Mouse (Mus musculus) erythroblast, embryonic 14.5 days (primary cell): ENCODE data around the gene Filip1l. TPM values are rescaled to one million over a fixed set of nuclear protein-coding genes. Genes with fewer than 3 reads are reported as not detected.

Experiments used
- H3K27me3 ChIP-seq: 2 replicates; pipeline ENCODE4 v1.6.1; 2012; ENCODE audit warnings: inconsistent platforms; ENCODE audit not compliant: control insufficient read depth
- H3K36me3 ChIP-seq: 2 replicates; pipeline ENCODE4 v1.6.1; 2012; ENCODE audit warnings: mild to moderate bottlenecking, inconsistent platforms; ENCODE audit not compliant: control insufficient read depth
- H3K4me1 ChIP-seq: 2 replicates; pipeline ENCODE4 v1.6.1; 2012; ENCODE audit warnings: inconsistent platforms; ENCODE audit not compliant: control insufficient read depth
- H3K4me3 ChIP-seq: replicated peaks from 2 replicates; pipeline ENCODE3; 2012; ENCODE audit warnings: moderate library complexity, mild to moderate bottlenecking, inconsistent platforms
- H3K9me3 ChIP-seq: 2 replicates; pipeline ENCODE4 v1.6.1; 2012; ENCODE audit warnings: low read length, inconsistent platforms, mixed read lengths; ENCODE audit not compliant: control insufficient read depth
- GATA1 ChIP-seq: IDR thresholded peaks from 2 replicates; pipeline ENCODE4 v1.6.1; 2012; ENCODE audit warnings: low read length, inconsistent platforms, mixed read lengths
- TAL1 ChIP-seq: IDR thresholded peaks from 3 replicates; pipeline ENCODE4 v1.6.1; 2012; ENCODE audit warnings: low read length, inconsistent platforms, mixed read lengths
- polyA plus RNA-seq: library from polyadenylated mRNA; stranded (reverse); fragments of >175 nt; gene quantifications from 2 replicates; pipeline ENCODE4 v1.2.3, GENCODE M21; 2012

The Filip1l gene
- polyA plus RNA-seq, 1 experiment = not detected

DNA sequence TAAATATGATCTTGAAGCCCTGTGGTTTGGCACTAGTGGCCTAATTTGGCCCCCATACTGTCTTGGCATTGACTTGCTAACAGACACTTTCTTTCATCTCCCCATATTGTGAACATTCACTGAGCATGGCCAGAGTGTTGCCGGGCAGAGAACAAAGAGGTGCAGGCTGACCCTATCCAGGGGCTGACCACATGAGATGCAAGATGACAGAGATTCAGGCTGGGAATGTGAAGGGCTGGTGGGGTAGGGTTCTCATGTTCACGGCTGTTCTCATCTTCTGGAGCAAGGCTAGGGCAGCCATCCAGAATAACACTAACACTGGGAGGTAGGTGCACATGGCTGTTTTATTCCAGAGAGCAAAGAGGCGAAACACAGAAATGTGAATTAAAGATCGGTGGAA is 161.5 kb downstream of the Filip1l start:
- no peaks in the 10 kb centered on the region for H3K27me3 ChIP-seq
- H3K36me3 ChIP-seq = no peaks in the 10 kb centered on the region
- TF ChIP-seq TAL1 (no peak), GATA1 (no peak)
- H3K9me3 ChIP-seq = no peaks in the 10 kb centered on the region
- H3K4me3 ChIP-seq = no peak overlapping the region
- H3K4me1 ChIP-seq = no peaks in the 10 kb centered on the region

DNA sequence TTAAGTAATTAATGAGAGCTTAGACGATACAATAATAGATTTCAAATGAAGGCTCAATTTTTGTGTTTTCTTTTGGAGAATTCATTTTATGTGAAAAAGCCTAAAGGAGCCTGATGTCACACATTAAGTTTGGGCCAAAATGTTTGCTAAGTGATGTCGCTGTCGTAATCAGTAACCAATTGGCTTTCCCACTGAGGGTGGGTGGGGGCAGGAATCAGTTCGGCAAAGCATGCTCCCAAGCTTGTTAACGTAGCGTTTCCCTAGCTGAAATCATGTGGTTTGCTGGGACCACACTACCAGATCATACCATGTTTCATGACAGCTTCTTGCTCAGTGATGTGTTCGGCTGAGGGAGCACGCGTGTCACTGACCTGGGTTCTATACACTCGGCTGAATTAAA is 162.7 kb downstream of the Filip1l start:
- Histone ChIP-seq H3K36me3 (no peaks in the 10 kb centered on the region), H3K9me3 (no peaks in the 10 kb centered on the region), H3K4me3 (no peak overlapping the region), H3K27me3 (no peaks in the 10 kb centered on the region), H3K4me1 (no peaks in the 10 kb centered on the region)
- TF ChIP-seq GATA1 = no peak
- TF ChIP-seq TAL1 = no peak

DNA sequence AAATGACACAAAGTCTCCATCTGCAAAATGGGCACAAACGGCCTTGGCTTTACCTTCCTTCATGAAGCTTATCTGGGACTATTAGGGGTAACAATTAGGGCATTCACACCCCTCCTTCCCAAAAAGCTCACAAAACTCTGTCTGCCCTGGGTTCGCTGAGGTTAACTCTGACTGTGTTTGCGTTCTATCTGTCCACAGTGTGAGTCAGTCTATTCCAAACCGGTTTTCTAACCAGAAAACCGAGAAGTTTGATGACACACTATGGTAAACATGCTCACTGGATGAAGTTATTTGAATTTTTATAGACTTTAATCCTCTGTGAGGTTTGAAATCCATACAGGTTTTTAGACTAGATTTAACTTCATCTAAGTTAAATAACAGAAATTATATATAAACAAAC is 172.2 kb downstream of the Filip1l start:
- H3K4me3 ChIP-seq = no peak overlapping the region
- H3K9me3 ChIP-seq = no peaks in the 10 kb centered on the region
- H3K4me1 ChIP-seq = no peaks in the 10 kb centered on the region
- TF ChIP-seq GATA1 (no peak), TAL1 (no peak)
- H3K36me3 ChIP-seq = no peaks in the 10 kb centered on the region
- H3K27me3 ChIP-seq = no peaks in the 10 kb centered on the region

DNA sequence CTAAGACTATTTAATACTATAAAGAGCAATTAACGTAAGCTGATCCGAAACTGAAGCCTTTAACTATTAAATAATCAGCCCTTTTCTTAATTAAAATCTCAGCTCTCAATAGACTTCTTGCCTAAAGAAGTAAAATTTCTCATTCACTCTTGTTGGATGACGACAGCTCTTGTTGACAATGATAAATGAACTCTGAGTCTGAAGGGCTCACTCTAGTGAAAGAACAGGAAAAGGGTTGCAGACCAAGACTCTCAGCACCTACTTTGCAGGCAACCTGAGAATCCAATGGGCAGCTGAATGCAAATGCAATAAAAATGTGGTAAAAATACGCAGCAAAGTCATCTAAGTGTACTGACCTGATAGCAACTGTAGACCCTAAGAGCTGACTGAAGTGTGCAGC is 172.6 kb downstream of the Filip1l start:
- Histone ChIP-seq H3K36me3 (no peaks in the 10 kb centered on the region), H3K4me1 (no peaks in the 10 kb centered on the region), H3K4me3 (no peak overlapping the region), H3K9me3 (no peaks in the 10 kb centered on the region), H3K27me3 (no peaks in the 10 kb centered on the region)
- TF ChIP-seq TAL1 (no peak), GATA1 (no peak)

DNA sequence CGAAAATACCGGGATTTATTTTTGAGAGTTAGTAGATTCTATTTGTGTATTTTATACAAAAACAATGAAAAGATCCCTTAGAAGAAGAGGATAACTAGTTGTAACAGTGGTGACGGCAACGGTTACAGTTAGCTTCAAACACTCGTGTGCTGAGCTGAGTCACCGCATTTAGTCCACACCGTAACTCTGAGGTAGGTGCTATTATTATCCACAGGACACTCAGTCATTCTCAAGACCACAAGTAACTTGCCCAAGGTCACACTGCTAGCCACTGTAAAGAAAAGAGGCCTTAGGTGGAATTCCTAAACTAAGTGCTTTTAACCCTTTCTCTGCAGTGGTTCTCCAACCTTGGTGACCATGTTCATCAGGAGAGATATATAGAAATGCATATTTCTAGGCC is 174.0 kb downstream of the Filip1l start:
- Histone ChIP-seq H3K4me3 (no peak overlapping the region), H3K4me1 (no peaks in the 10 kb centered on the region), H3K36me3 (no peaks in the 10 kb centered on the region), H3K9me3 (no peaks in the 10 kb centered on the region), H3K27me3 (no peaks in the 10 kb centered on the region)
- TF ChIP-seq TAL1 (no peak), GATA1 (no peak)

DNA sequence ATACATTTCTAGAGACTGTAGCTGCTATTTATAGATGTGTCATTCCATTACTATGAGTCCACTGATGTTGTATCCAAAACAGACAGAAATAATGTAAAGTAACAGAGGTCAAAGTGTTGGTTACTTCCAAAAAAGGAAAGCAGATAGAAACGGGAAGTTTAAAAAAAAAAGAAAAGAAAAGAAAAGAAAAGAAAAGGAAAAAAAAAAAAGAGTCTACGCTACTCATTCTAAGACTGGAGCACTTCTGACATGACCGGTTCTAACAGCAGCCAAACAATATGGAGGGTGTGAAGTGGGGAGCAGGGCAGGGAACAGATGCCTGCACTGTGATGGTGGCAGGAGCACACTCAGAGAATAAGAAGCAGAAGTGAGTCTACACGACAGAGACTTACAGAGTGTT is 175.6 kb downstream of the Filip1l start:
- Histone ChIP-seq H3K4me3 (no peak overlapping the region), H3K9me3 (no peaks in the 10 kb centered on the region), H3K4me1 (no peaks in the 10 kb centered on the region), H3K36me3 (no peaks in the 10 kb centered on the region), H3K27me3 (no peaks in the 10 kb centered on the region)
- TF ChIP-seq GATA1 = no peak
- TF ChIP-seq TAL1 = no peak

DNA sequence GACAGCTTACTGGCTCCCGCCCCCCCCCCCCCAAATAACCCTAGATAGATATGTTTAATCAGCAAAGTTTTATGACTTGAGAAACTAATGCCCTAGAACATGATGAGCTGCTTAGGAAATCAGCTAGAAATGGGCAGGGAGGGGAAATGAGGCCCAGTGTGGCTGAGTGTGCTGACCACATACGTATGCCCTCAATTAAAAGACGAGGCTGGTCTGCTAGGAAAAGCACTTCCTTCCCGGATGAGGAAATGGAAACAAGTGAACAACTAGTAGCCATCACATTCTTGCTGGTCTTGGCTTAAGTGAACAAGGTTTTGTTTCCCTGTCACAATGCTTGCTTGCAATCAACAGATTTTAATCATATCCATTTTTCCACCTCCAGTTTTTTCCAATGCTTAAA is 177.7 kb downstream of the Filip1l start:
- no peaks in the 10 kb centered on the region for H3K27me3 ChIP-seq
- H3K4me3 ChIP-seq = no peak overlapping the region
- no peaks in the 10 kb centered on the region for H3K36me3 ChIP-seq
- no peaks in the 10 kb centered on the region for H3K9me3 ChIP-seq
- TF ChIP-seq TAL1 = no peak
- no peak for TF ChIP-seq GATA1
- H3K4me1 ChIP-seq = no peaks in the 10 kb centered on the region

DNA sequence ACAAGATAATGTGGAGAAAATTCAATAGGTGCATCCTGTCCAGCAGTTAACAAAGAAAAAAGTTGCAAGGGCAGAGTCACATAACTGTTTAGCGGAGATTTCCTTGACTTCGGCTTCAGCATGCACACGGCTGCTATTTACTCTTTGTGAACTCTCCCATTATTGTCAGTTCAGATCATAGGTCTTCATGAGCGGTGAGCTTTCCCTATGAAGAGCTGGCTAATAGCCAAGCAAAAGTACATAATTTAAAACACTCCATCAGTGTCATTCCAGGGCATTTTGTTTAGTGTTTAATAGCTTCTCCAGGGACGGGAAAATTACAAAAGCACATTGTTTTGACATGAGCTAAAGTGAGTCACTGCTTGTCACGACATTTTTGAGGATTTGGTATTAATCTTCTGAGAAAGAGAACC is 179.2 kb downstream of the Filip1l start:
- no peak for TF ChIP-seq GATA1
- TF ChIP-seq TAL1 = no peak
- no peaks in the 10 kb centered on the region for H3K4me1 ChIP-seq

DNA sequence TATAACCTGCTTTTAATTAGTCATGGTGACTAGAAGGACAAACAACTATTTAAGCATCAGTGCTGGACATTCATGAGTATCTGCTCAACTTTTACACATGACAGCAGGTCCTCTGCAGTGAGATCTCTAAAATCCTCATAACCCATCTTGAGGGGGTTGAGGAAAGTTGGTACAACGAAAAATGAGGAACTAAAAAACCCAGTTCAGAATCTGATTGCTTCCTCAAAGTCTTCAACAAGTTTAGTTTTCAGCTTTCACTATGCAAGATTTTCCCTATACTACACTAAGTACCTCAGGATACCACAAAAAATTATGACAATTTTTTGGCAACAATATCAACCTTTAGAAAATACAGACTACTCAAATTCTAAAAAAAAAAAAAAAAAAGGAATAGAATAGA is 181.5 kb downstream of the Filip1l start:
- no peak overlapping the region for H3K4me3 ChIP-seq
- no peaks in the 10 kb centered on the region for H3K9me3 ChIP-seq
- TF ChIP-seq TAL1 (no peak), GATA1 (no peak)
- no peaks in the 10 kb centered on the region for H3K4me1 ChIP-seq
- no peaks in the 10 kb centered on the region for H3K36me3 ChIP-seq
- no peaks in the 10 kb centered on the region for H3K27me3 ChIP-seq

More for the DNA sequence above, 179.2 kb downstream of the Filip1l start:
- no peaks in the 10 kb centered on the region for H3K36me3 ChIP-seq
- H3K9me3 ChIP-seq = no peaks in the 10 kb centered on the region
- H3K27me3 ChIP-seq = no peaks in the 10 kb centered on the region
- H3K4me3 ChIP-seq = no peak overlapping the region

DNA sequence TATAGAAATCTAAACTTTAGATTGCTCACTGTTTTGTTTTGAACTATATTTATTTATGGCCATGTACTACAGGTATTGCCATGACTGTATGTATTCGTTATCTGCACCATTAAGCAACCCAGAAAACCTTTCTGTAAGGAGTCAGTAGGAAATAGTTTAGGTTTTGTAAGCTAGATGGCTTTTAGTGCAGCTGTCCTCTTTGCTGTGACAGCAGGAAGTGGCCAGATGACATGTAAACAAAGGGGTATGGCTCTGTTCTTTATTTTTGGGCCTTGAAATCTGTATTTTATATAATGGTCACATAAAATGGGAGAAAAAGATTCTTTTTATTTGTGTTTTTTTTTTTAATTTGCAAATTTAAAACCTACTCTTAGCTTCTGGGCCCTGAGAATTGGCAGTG is 181.9 kb downstream of the Filip1l start:
- Histone ChIP-seq H3K4me3 (no peak overlapping the region), H3K36me3 (no peaks in the 10 kb centered on the region), H3K27me3 (no peaks in the 10 kb centered on the region), H3K4me1 (no peaks in the 10 kb centered on the region; the same call in none of the 2 replicates), H3K9me3 (no peaks in the 10 kb centered on the region)
- TF ChIP-seq GATA1 = no peak
- TF ChIP-seq TAL1 = no peak
